Mouse (Mus musculus): ENCODE measurements around the gene Tmem230. TPM values are rescaled to one million over a fixed set of nuclear protein-coding genes. Genes with fewer than 3 reads are reported as not detected.
"Not testable (repeated sequence)": the region's sequence is repeated elsewhere in the genome, so short reads cannot be mapped to it uniquely, and the experiment has no call there.

Gene Tmem230
- total RNA-seq (2021), result 10 to 100 TPM; 36.5 to 43.7 TPM
- long read RNA-seq, experiment 1, transcript Tmem230-201 (4 exons, 1,612 nt), result major isoform, 24 of 33 reads
- long read RNA-seq, experiment 1, partial matches to known transcripts, result 1 of 33 reads
- long read RNA-seq, experiment 1, other reads (novel, unspliced or antisense), result 4 of 33 reads
- long read RNA-seq, experiment 2, transcript Tmem230-201 (4 exons, 1,612 nt), result major isoform, 37 of 53 reads
- long read RNA-seq, experiment 2, transcript Tmem230-202 (4 exons, 1,551 nt), result minor isoform, 7 of 53 reads
- long read RNA-seq, experiment 2, partial matches to known transcripts, result 0 of 53 reads
- long read RNA-seq, experiment 2, other reads (novel, unspliced or antisense), result 7 of 53 reads

- peak; percentile 91 to 92 for DNase-seq (ENCODE audit: low spot score in 2 of 2)
Observed at GRCm38 (mm10) chr2:132247539-132248313, at the start of gene Tmem230. Tmem230 (minus strand) TSS chr2:132247807.

GRCm38 (mm10) chr2:132293694-132294450 is 46.3 kb upstream of the Tmem230 start:
- DNase-seq (ENCODE audit: low spot score in 2 of 2), result no peak

- DNase-seq (ENCODE audit: low spot score in 2 of 2), result no peak
Observed at GRCm38 (mm10) chr2:132292083-132292482, 44.5 kb upstream of the Tmem230 start.

GRCm38 (mm10) chr2:132291265-132291664 is 43.7 kb upstream of the Tmem230 start:
- DNase-seq (ENCODE audit: low spot score in 2 of 2), result no peak

- no peak for DNase-seq (ENCODE audit: low spot score in 2 of 2)
Observed at GRCm38 (mm10) chr2:132290808-132291207, 43.2 kb upstream of the Tmem230 start.

GRCm38 (mm10) chr2:132289213-132289612 is 41.6 kb upstream of the Tmem230 start:
- DNase-seq (ENCODE audit: low spot score in 2 of 2), result not testable (repeated sequence)

- DNase-seq (ENCODE audit: low spot score in 2 of 2), result no peak
Observed at GRCm38 (mm10) chr2:132286376-132287076, 38.9 kb upstream of the Tmem230 start.

GRCm38 (mm10) chr2:132285722-132286121 is 38.1 kb upstream of the Tmem230 start:
- not testable (repeated sequence) for DNase-seq (ENCODE audit: low spot score in 2 of 2)

GRCm38 (mm10) chr2:132284492-132285139 is 37.0 kb upstream of the Tmem230 start:
- no peak for DNase-seq (ENCODE audit: low spot score in 2 of 2)

- no peak for DNase-seq (ENCODE audit: low spot score in 2 of 2)
Observed at GRCm38 (mm10) chr2:132283236-132284070, 35.8 kb upstream of the Tmem230 start.

GRCm38 (mm10) chr2:132282453-132283174 is 35.0 kb upstream of the Tmem230 start:
- no peak for DNase-seq (ENCODE audit: low spot score in 2 of 2)

GRCm38 (mm10) chr2:132281560-132282452 is 34.2 kb upstream of the Tmem230 start:
- DNase-seq (ENCODE audit: low spot score in 2 of 2), result no peak

GRCm38 (mm10) chr2:132280518-132281120 is 33.0 kb upstream of the Tmem230 start:
- DNase-seq (ENCODE audit: low spot score in 2 of 2), result no peak

- no peak for DNase-seq (ENCODE audit: low spot score in 2 of 2)
Observed at GRCm38 (mm10) chr2:132279978-132280377, 32.4 kb upstream of the Tmem230 start.

GRCm38 (mm10) chr2:132279336-132279882 is 31.8 kb upstream of the Tmem230 start:
- DNase-seq (ENCODE audit: low spot score in 2 of 2), result no peak

- no peak for DNase-seq (ENCODE audit: low spot score in 2 of 2)
Observed at GRCm38 (mm10) chr2:132278273-132278853, 30.8 kb upstream of the Tmem230 start.

- no peak for DNase-seq (ENCODE audit: low spot score in 2 of 2)
Observed at GRCm38 (mm10) chr2:132276249-132276648, 28.6 kb upstream of the Tmem230 start.
